Mouse (Mus musculus) neural tube, embryonic 13.5 days (tissue): ENCODE results near the gene Tada3. TPM values are rescaled to one million over a fixed set of nuclear protein-coding genes. Genes with fewer than 3 reads are reported as not detected.
"Not testable (repeated sequence)": the region's sequence is repeated elsewhere in the genome, so short reads cannot be mapped to it uniquely, and the experiment has no call there.

Experiments
- ATAC-seq: fragments of 200-750 bp; cut with Nextera tagmentation; 2 replicates; pipeline ENCODE4 v1.8.0; 2017; ENCODE audit warnings: low read depth, mild to moderate bottlenecking, moderate TSS enrichment, moderate library complexity
- H3K27ac ChIP-seq: fragments of 300-500 bp; sonication (generic); replicated peaks from 2 replicates; pipeline ENCODE4 v1.5.1; 2015; ENCODE audit warnings: moderate library complexity, mild to moderate bottlenecking, inconsistent platforms
- H3K27me3 ChIP-seq: fragments of 300-500 bp; sonication (generic); 2 replicates; pipeline ENCODE4 v1.6.1; 2015; ENCODE audit warnings: mild to moderate bottlenecking, inconsistent platforms
- H3K36me3 ChIP-seq: fragments of 300-500 bp; sonication (generic); 2 replicates; pipeline ENCODE4 v1.6.1; 2015; ENCODE audit warnings: mild to moderate bottlenecking, inconsistent platforms
- H3K4me1 ChIP-seq: fragments of 300-500 bp; sonication (generic); replicated peaks from 2 replicates; pipeline ENCODE4 v1.6.1; 2015; ENCODE audit warnings: inconsistent platforms
- H3K4me2 ChIP-seq: fragments of 300-500 bp; sonication (generic); 2 replicates; pipeline ENCODE4 v1.6.1; 2015; ENCODE audit warnings: inconsistent platforms, mild to moderate bottlenecking, moderate library complexity
- H3K4me3 ChIP-seq: fragments of 300-500 bp; sonication (generic); 2 replicates; pipeline ENCODE4 v1.5.1; 2015; ENCODE audit warnings: mild to moderate bottlenecking, inconsistent platforms
- H3K9ac ChIP-seq: fragments of 300-500 bp; sonication (generic); 2 replicates; pipeline ENCODE4 v1.6.1; 2015; ENCODE audit warnings: moderate library complexity, mild to moderate bottlenecking, inconsistent platforms
- H3K9me3 ChIP-seq: fragments of 300-500 bp; sonication (generic); 2 replicates; pipeline ENCODE4 v1.6.1; 2016; ENCODE audit warnings: inconsistent platforms
- WGBS: fragments of 180-500 bp; shearing (Covaris S2); methylation state at CpG from one replicate; pipeline ENCODE4 v1.1.7; 2015; 5-methylcytosine and 5-hydroxymethylcytosine counted together
- microRNA-seq: library from miRNA; unstranded; fragments of <30 nt; microRNA quantifications from one replicate; pipeline ENCODE4, GENCODE M21; 2016
- polyA plus RNA-seq: library from polyadenylated mRNA; unstranded; fragments of >200 nt; fragmentation: Nextera tagmentation; extraction: Ambion mirVana; gene quantifications from 2 replicates; pipeline ENCODE4 v1.2.1, GENCODE M21; 2015

Tada3 gene
- polyA plus RNA-seq, 1 experiment from 2014 or later, result 64.5 TPM

- ATAC-seq, result no peak
- Histone ChIP-seq H3K9ac (no peak overlapping the region), H3K4me3 (no peak overlapping the region), H3K4me2 (no peak overlapping the region), H3K4me1 (peaks cover 20% of the 10 kb centered on the region), H3K27ac (no peak overlapping the region), H3K9me3 (no peaks in the 10 kb centered on the region), H3K27me3 (no peaks in the 10 kb centered on the region), H3K36me3 (peaks cover 76% of the 10 kb centered on the region)
- WGBS, result 72% methylated on average over 8 of the region's 8 CpGs
Measured at GRCm38 (mm10) chr6:113336852-113337620, 40.6 kb downstream of the Tada3 start.

DNA sequence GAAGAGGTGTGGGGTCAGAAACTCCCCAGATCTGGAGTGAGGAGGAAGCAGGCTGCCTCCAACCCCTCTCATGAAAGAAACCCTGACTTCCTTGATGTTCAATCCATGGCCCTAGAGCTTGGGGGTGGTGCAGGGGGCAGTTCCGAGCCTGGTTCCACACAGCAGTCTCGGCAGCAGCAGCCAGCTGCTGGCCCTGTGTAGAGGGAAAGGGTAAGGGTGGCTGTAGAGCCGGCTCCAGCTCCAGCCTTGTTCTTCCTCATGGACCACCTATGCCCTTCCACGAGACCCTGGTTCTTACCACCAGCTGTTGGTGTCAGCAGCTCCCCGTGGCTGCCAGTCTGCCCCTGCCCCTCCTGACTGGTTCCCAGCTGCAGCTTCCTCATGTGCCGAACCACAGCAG, 43.5 kb downstream of the Tada3 start:
- 64% methylated on average over 6 of the region's 6 CpGs for WGBS
- Histone ChIP-seq H3K4me2 (no peak overlapping the region), H3K4me3 (no peak overlapping the region), H3K27me3 (no peaks in the 10 kb centered on the region), H3K27ac (no peak overlapping the region), H3K9ac (no peak overlapping the region), H3K36me3 (peaks cover 82% of the 10 kb centered on the region), H3K9me3 (no peaks in the 10 kb centered on the region), H3K4me1 (peaks cover 12% of the 10 kb centered on the region)
- ATAC-seq, result no peak

DNA sequence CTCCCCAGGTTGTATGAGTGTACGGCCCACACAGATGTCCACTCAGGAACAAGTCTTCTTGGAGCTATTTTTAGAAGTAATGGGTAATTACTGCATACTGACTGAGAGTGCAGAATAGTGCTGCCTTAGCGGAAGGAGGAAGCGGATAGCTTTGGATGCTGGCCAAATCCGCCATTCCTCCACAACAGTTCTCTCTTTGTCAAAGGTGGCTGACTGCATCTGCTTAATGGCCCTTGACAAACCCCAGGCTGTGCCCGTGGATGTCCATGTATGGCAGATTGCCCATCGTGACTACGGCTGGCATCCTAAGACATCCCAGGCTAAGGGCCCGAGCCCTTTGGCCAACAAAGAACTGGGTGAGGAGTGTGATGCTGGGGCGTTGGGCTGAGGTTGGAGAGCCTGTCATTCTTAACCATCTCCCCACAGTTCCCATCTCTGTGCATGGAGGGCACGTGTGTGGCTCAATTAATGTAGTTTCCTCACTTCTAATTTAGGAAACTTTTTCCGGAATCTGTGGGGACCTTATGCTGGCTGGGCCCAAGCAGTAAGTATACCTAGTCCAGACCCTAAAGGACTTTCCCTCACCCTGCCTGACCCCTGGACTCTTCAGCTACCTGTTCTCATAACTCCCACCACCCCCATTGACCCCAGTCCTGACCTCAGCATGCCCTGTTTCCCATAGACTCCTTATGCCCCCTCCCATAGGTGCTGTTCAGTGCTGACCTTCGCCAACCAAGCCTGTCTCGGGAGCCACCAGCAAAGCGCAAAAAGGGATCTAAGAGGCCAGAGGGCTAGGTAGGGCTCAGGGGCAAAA, 44.3 kb downstream of the Tada3 start:
- Histone ChIP-seq H3K36me3 (peaks cover 78% of the 10 kb centered on the region), H3K27me3 (no peaks in the 10 kb centered on the region), H3K27ac (peak overlapping the region; percentile 75), H3K4me1 (peaks cover 12% of the 10 kb centered on the region), H3K4me2 (no peak overlapping the region; the same call in 1 of the 2 replicates), H3K9ac (no peak overlapping the region), H3K9me3 (no peaks in the 10 kb centered on the region), H3K4me3 (no peak overlapping the region)
- WGBS, result 58% methylated on average over 14 of the region's 14 CpGs
- peak; percentile 73; the same call in 1 of the 2 replicates for ATAC-seq

- H3K9me3 ChIP-seq, H3K9ac ChIP-seq, ATAC-seq, H3K27me3 ChIP-seq, H3K4me3 ChIP-seq, H3K4me2 ChIP-seq: not testable (repeated sequence)
- peaks cover 12% of the 10 kb centered on the region for H3K4me1 ChIP-seq
- H3K27ac ChIP-seq, result peak overlapping the region; percentile 75
- 78% methylated on average over 6 of the region's 6 CpGs for WGBS
- H3K36me3 ChIP-seq, result peaks cover 72% of the 10 kb centered on the region
Measured at GRCm38 (mm10) chr6:113332734-113333133, 44.9 kb downstream of the Tada3 start.

- 93% methylated on average over 11 of the region's 11 CpGs for WGBS
- H3K4me3 ChIP-seq, result no peak overlapping the region
- no peak overlapping the region for H3K9ac ChIP-seq
- H3K9me3 ChIP-seq, result no peaks in the 10 kb centered on the region
- no peak overlapping the region for H3K27ac ChIP-seq
- H3K27me3 ChIP-seq, result no peaks in the 10 kb centered on the region
- peaks cover 63% of the 10 kb centered on the region for H3K36me3 ChIP-seq
- ATAC-seq, result no peak
- H3K4me1 ChIP-seq, result peaks cover 18% of the 10 kb centered on the region
- H3K4me2 ChIP-seq, result no peak overlapping the region
Measured at GRCm38 (mm10) chr6:113331721-113332120, 46.0 kb downstream of the Tada3 start.

- no peak for ATAC-seq
- H3K36me3 ChIP-seq, result peaks cover 53% of the 10 kb centered on the region
Measured at GRCm38 (mm10) chr6:113330547-113330946, 47.1 kb downstream of the Tada3 start.

DNA sequence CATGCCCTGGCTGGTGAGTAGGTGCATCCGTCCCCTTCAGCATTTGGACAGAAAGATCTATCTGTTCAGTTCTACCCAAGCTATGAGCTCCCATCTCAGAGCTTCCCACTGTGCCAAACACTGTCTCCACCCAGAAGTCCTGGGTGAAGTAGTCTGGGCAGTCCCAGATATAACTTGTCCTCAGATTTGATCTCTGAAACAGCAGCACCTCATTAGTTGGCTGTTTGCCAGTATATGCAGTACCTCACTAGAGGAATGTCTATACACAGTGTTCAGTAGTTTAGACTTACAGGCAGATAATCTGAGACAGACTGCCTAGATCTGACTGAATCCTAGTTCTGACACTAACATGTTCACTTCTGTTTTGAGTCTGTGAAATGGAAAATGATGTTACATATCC, 48.3 kb downstream of the Tada3 start:
- Histone ChIP-seq H3K27me3 (no peaks in the 10 kb centered on the region), H3K9me3 (no peaks in the 10 kb centered on the region), H3K27ac (no peak overlapping the region), H3K9ac (no peak overlapping the region), H3K4me3 (no peak overlapping the region), H3K4me2 (no peak overlapping the region), H3K36me3 (peaks cover 53% of the 10 kb centered on the region), H3K4me1 (peaks cover 27% of the 10 kb centered on the region)
- WGBS, result 94% methylated on average over 1 of the region's 1 CpGs
- no peak for ATAC-seq

More at GRCm38 (mm10) chr6:113330547-113330946, 47.1 kb downstream of the Tada3 start:
- no peaks in the 10 kb centered on the region for H3K9me3 ChIP-seq
- H3K4me1 ChIP-seq, result peaks cover 25% of the 10 kb centered on the region
- H3K27me3 ChIP-seq, result no peaks in the 10 kb centered on the region
- H3K9ac ChIP-seq, result no peak overlapping the region
- H3K27ac ChIP-seq, result no peak overlapping the region
- H3K4me2 ChIP-seq, result no peak overlapping the region
- WGBS, result 71% methylated on average over 2 of the region's 2 CpGs
- no peak overlapping the region for H3K4me3 ChIP-seq

GRCm38 (mm10) chr6:113326533-113327315, 51.0 kb downstream of the Tada3 start, which contains the start of gene Ogg1:
Ogg1 (plus strand) TSS chr6:113326972.
- Histone ChIP-seq H3K9me3 (no peaks in the 10 kb centered on the region), H3K27ac (peak within 1 kb of the TSS; percentile 93), H3K4me3 (peak within 1 kb of the TSS; percentile 60), H3K36me3 (peaks cover 58% of the 10 kb centered on the region), H3K4me1 (peaks cover 14% of the 10 kb centered on the region), H3K4me2 (peak within 1 kb of the TSS; percentile 94), H3K9ac (peak within 1 kb of the TSS; percentile 86), H3K27me3 (no peaks in the 10 kb centered on the region)
- WGBS, result under 1% methylated on average over 52 of the region's 52 CpGs
- peak; percentile 99 for ATAC-seq

Small RNA genes lying within 50 kb of the gene (microRNA-seq; reads per million reads assigned to microRNA genes)
- not detected for gene Gm24387

Other genes starting within 250 kb of the Tada3 start
- gene Lhfpl4, start 182.5 kb downstream of the Tada3 start, polyA plus RNA-seq, result 47.1 and 49.3 TPM in 2 replicates
- gene Mtmr14, start 140.0 kb downstream of the Tada3 start, polyA plus RNA-seq, result 36.8 and 37.0 TPM in 2 replicates
- gene Cpne9, start 95.6 kb downstream of the Tada3 start, polyA plus RNA-seq, result 0.31 and 0.58 TPM in 2 replicates
- gene Brpf1, start 70.7 kb downstream of the Tada3 start, polyA plus RNA-seq, result 16.7 and 16.8 TPM in 2 replicates
- 9.0 and 10.2 TPM in 2 replicates for gene Ogg1, start 50.9 kb downstream of the Tada3 start, polyA plus RNA-seq
- gene Camk1, start 33.9 kb downstream of the Tada3 start, polyA plus RNA-seq, result 76.4 and 78.0 TPM in 2 replicates
- gene Arpc4, start 232 bp upstream of the Tada3 start, polyA plus RNA-seq, result 375 and 421 TPM in 2 replicates
- 9.9 and 11.3 TPM in 2 replicates for gene Ttll3, start 11.4 kb upstream of the Tada3 start, polyA plus RNA-seq
- 19.2 and 19.7 TPM in 2 replicates for gene Rpusd3, start 41.5 kb upstream of the Tada3 start, polyA plus RNA-seq
- gene Cidec, start 57.9 kb upstream of the Tada3 start, polyA plus RNA-seq, result not detected in 2 replicates
- 91.8 and 95.8 TPM in 2 replicates for gene Jagn1, start 64.7 kb upstream of the Tada3 start, polyA plus RNA-seq
- 0.37 and 0.38 TPM in 2 replicates for gene Il17re, start 80.6 kb upstream of the Tada3 start, polyA plus RNA-seq
- gene Il17rc, start 93.5 kb upstream of the Tada3 start, polyA plus RNA-seq, result 2.1 and 2.9 TPM in 2 replicates
- 78.9 and 79.0 TPM in 2 replicates for gene Creld1, start 105.4 kb upstream of the Tada3 start, polyA plus RNA-seq
- gene Prrt3, start 124.0 kb upstream of the Tada3 start, polyA plus RNA-seq, result 5.2 and 5.6 TPM in 2 replicates
- gene Emc3, start 153.8 kb upstream of the Tada3 start, polyA plus RNA-seq, result 103 and 108 TPM in 2 replicates
- 1.8 and 2.1 TPM in 2 replicates for gene Fancd2, start 153.8 kb upstream of the Tada3 start, polyA plus RNA-seq
- gene Fancd2os, start 222.8 kb upstream of the Tada3 start, polyA plus RNA-seq, result 0.18 TPM in 1 of 2 replicates, not detected in the other
- gene Brk1, start 226.9 kb upstream of the Tada3 start, polyA plus RNA-seq, result 241 and 242 TPM in 2 replicates
- 65.9 and 66.8 TPM in 2 replicates for gene Vhl, start 246.1 kb upstream of the Tada3 start, polyA plus RNA-seq